Mouse (Mus musculus): ENCODE measurements around the gene Nin. TPM values are rescaled to one million over a fixed set of nuclear protein-coding genes. Genes with fewer than 3 reads are reported as not detected.

Gene Nin
- polyA plus RNA-seq, 1 experiment from 2014 or later = 14.8 TPM

DNA sequence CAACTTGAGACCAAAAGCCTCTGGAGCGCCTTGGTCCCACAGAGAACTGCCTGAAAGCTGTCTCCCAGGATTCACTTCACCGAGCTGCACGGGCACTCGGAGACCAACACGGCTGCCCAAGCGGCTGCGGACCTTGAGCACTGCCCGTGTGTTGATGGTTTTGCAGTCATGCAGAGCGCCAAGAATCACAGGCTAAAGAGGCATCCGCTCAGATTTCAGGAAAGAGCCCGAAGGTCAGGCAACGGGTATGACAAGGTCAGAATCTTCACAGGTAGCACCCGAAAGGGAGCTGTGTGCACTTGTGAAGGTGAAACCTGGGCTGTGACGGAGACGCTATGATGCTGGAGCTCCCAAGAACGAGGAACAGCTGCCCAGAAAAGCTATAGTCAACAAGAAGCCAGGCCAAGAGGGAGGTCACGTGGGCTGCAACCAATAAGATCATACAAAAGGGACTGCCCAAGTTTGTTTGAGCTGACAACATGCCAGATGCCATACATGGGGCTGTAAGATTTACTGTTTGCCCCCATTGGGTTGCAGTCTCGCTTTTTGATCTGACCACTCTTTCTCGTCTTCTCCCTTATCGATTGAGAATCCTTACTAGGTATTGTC, 21.2 kb upstream of the Nin start:
- whole genome bisulfite sequencing = 92% methylated on average over 20 of the region's 20 CpGs

DNA sequence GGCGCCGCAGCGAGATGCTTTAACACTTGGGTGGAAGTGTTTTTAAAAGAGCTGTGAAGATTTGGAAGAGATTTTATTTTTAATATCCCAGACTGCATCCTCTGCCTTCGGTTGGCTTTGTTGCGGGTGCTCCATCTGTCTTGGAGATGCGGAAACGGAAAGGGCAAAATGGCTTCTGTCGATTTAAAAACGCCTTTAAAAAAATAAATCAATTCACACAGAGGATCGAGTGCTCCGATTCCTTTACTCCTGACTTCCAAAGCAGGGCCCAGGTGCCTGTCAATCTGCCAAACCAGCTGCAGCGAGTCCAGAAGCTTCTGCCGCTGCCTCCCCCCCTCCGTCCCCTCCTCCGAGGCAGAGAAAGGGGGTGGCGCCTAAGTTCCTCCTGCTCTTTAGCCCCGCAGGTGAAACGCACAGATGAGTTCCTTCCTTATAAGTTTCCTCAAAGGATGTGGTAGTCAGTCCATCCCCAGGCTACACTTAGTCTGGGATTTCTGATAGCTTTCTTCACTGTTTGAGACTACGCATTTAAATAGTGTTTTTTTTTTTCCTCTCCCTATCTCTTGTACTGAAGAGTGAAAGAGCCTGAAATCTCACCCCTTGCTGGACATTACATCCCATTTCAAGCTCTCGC, 17.6 kb upstream of the Nin start:
- H3K9ac ChIP-seq (ENCODE audit: low read length) = peak overlapping the region; percentile 35; the same call in 1 of the 2 replicates
- peak; percentile 60 for DNase-seq (ENCODE audit: low spot score)
- WGBS = 46% methylated on average over 20 of the region's 20 CpGs
- H3K36me3 ChIP-seq (ENCODE audit: control insufficient read depth, insufficient read depth, low read length) = no peaks in the 10 kb centered on the region
- H3K4me1 ChIP-seq (ENCODE audit: control insufficient read depth, insufficient read depth, low read length) = no peaks in the 10 kb centered on the region
- peak overlapping the region; percentile 10; the same call in 1 of the 2 replicates for H3K4me3 ChIP-seq (ENCODE audit: low read depth, low read length)
- no peak for ATAC-seq
- no peaks in the 10 kb centered on the region for H3K27me3 ChIP-seq (replicated peaks; ENCODE audit: control insufficient read depth, insufficient read depth, low read length)
- H3K4me2 ChIP-seq (ENCODE audit: low read length) = peak overlapping the region; percentile 35
- peak overlapping the region; percentile 62 for H3K27ac ChIP-seq (ENCODE audit: low read depth, low read length)
- no peaks in the 10 kb centered on the region for H3K9me3 ChIP-seq (replicated peaks; ENCODE audit: control insufficient read depth, low read length)

More for the DNA sequence above, 21.2 kb upstream of the Nin start:
- Histone ChIP-seq H3K36me3 (ENCODE audit: control insufficient read depth, insufficient read depth, low read length) (no peaks in the 10 kb centered on the region), H3K9me3 (replicated peaks; ENCODE audit: control insufficient read depth, low read length) (no peaks in the 10 kb centered on the region), H3K27me3 (replicated peaks; ENCODE audit: control insufficient read depth, insufficient read depth, low read length) (no peaks in the 10 kb centered on the region), H3K4me3 (ENCODE audit: low read depth, low read length) (no peak overlapping the region), H3K27ac (ENCODE audit: low read depth, low read length) (no peak overlapping the region), H3K9ac (ENCODE audit: low read length) (no peak overlapping the region), H3K4me1 (ENCODE audit: control insufficient read depth, insufficient read depth, low read length) (no peaks in the 10 kb centered on the region), H3K4me2 (ENCODE audit: low read length) (no peak overlapping the region)
- ATAC-seq (no peak), DNase-seq (ENCODE audit: low spot score) (no peak)

DNA sequence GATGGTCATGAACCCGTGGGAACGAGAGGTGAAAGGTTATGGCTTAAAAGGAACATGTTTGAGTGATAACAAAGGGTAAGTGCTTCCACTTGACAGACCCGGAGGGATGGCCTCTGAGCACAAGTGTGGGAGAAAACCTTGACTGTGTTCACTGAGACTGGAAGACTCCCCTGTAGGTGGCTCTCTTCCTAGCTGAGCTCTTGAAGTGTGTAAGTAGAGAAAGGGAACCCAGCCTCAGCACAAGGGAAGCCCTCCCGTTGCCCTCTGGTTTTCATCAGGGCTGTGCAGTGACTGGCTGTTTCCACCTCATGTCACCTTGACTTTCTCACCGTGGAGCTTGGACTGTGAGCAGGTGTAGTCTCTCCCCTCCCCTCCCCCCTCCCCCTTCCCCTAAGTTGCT, 15.6 kb upstream of the Nin start:
- Histone ChIP-seq H3K4me3 (ENCODE audit: low read depth, low read length) (no peak overlapping the region), H3K27me3 (replicated peaks; ENCODE audit: control insufficient read depth, insufficient read depth, low read length) (no peaks in the 10 kb centered on the region), H3K4me1 (ENCODE audit: control insufficient read depth, insufficient read depth, low read length) (no peaks in the 10 kb centered on the region), H3K4me2 (ENCODE audit: low read length) (no peak overlapping the region), H3K9me3 (replicated peaks; ENCODE audit: control insufficient read depth, low read length) (no peaks in the 10 kb centered on the region), H3K27ac (ENCODE audit: low read depth, low read length) (no peak overlapping the region), H3K36me3 (ENCODE audit: control insufficient read depth, insufficient read depth, low read length) (no peaks in the 10 kb centered on the region), H3K9ac (ENCODE audit: low read length) (no peak overlapping the region)
- DNase-seq (ENCODE audit: low spot score) (no peak), ATAC-seq (no peak)
- 59% methylated on average over 5 of the region's 5 CpGs for WGBS

DNA sequence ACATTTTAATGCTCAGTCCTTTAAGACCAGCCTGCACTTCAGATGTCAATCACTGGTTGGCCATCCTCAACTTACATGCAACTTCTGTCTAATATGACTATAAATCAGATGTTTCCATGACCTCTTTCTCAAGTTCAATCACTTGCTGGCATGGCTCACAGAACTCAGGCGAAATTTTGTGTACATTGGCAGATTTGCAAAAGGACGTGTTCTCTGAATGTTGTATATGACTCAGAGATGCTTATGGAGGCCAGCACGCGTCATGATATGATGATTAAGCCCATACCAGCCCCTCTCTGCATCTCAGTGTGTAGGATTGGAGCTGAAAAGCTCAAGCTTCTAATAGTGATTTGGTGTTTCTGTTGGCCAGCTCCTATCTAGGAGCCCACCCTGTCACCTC, 13.1 kb upstream of the Nin start:
- ATAC-seq = no peak
- Histone ChIP-seq H3K27ac (ENCODE audit: low read depth, low read length) (no peak overlapping the region), H3K4me3 (ENCODE audit: low read depth, low read length) (no peak overlapping the region), H3K27me3 (replicated peaks; ENCODE audit: control insufficient read depth, insufficient read depth, low read length) (no peaks in the 10 kb centered on the region), H3K36me3 (ENCODE audit: control insufficient read depth, insufficient read depth, low read length) (no peaks in the 10 kb centered on the region), H3K9ac (ENCODE audit: low read length) (no peak overlapping the region), H3K9me3 (replicated peaks; ENCODE audit: control insufficient read depth, low read length) (no peaks in the 10 kb centered on the region), H3K4me1 (ENCODE audit: control insufficient read depth, insufficient read depth, low read length) (no peaks in the 10 kb centered on the region), H3K4me2 (ENCODE audit: low read length) (no peak overlapping the region)
- DNase-seq (ENCODE audit: low spot score) = no peak
- 92% methylated on average over 4 of the region's 4 CpGs for WGBS

DNA sequence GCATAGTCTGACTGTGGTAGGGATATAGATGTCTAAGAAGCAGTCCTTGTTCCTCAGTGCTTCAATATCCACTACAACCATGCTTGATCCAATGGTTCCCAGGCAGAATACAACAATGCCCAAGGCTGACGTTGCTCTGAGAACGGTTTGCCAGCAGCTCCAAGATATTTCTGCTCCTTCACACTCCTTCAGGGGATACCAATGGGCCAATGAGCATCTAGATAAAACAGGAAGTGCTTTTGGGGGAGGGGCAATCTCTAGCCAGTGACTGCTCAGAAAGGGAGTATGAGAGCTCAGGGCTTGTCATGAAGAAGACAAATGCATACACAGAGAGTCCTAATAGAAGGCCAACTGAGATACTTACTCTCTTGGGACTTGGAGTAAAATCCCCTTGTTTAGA, 6.0 kb upstream of the Nin start:
- no peak overlapping the region for H3K9ac ChIP-seq (ENCODE audit: low read length)
- H3K9me3 ChIP-seq (replicated peaks; ENCODE audit: control insufficient read depth, low read length) = no peaks in the 10 kb centered on the region
- no peak overlapping the region for H3K4me3 ChIP-seq (ENCODE audit: low read depth, low read length)
- H3K36me3 ChIP-seq (ENCODE audit: control insufficient read depth, insufficient read depth, low read length) = no peaks in the 10 kb centered on the region
- no peak overlapping the region for H3K4me2 ChIP-seq (ENCODE audit: low read length)
- no peaks in the 10 kb centered on the region for H3K4me1 ChIP-seq (ENCODE audit: control insufficient read depth, insufficient read depth, low read length)
- WGBS = 62% methylated on average over 2 of the region's 2 CpGs
- DNase-seq (ENCODE audit: low spot score) (no peak), ATAC-seq (no peak; the same call in 1 of the 2 replicates)
- H3K27me3 ChIP-seq (replicated peaks; ENCODE audit: control insufficient read depth, insufficient read depth, low read length) = no peaks in the 10 kb centered on the region
- H3K27ac ChIP-seq (ENCODE audit: low read depth, low read length) = peak overlapping the region; percentile 14; the same call in 1 of the 2 replicates

DNA sequence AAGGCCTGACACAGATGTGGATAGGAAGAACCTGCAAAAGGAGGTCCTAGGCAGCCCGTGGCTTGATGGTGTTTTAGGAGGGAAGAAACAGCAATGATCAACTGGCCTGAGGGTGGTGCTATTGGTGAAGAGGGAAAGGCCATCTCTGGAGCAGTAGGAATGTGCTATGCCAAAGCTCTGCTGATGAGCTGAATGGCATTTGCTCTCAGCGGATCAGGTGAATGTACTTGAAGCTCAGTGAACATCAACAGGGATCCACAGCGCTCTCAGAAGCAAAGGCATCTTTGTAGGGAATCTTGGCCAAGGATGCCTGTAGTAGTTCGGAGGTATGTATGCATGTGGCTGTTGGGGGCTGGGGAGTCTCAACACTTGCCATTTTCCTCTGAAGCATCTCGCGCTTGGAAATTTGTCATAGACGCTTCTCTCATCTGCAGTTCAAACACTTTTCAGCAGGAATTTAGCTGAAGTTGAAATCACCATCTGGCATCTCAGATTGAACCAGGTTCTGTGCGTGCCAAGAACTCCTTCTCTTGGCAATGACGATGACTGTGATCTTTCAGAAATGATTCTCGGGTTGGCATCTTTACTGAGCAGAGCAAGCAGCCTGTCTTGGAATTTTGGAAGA, 5.3 kb upstream of the Nin start:
- Histone ChIP-seq H3K9ac (ENCODE audit: low read length) (no peak overlapping the region), H3K27me3 (replicated peaks; ENCODE audit: control insufficient read depth, insufficient read depth, low read length) (no peaks in the 10 kb centered on the region), H3K36me3 (ENCODE audit: control insufficient read depth, insufficient read depth, low read length) (no peaks in the 10 kb centered on the region), H3K9me3 (replicated peaks; ENCODE audit: control insufficient read depth, low read length) (no peaks in the 10 kb centered on the region), H3K27ac (ENCODE audit: low read depth, low read length) (peak overlapping the region; percentile 35; the same call in 1 of the 2 replicates), H3K4me1 (ENCODE audit: control insufficient read depth, insufficient read depth, low read length) (no peaks in the 10 kb centered on the region), H3K4me2 (ENCODE audit: low read length) (no peak overlapping the region), H3K4me3 (ENCODE audit: low read depth, low read length) (no peak overlapping the region)
- peak; percentile 87; the same call in 1 of the 2 replicates for ATAC-seq
- WGBS = 71% methylated on average over 10 of the region's 10 CpGs
- DNase-seq (ENCODE audit: low spot score) = peak; percentile 87

DNA sequence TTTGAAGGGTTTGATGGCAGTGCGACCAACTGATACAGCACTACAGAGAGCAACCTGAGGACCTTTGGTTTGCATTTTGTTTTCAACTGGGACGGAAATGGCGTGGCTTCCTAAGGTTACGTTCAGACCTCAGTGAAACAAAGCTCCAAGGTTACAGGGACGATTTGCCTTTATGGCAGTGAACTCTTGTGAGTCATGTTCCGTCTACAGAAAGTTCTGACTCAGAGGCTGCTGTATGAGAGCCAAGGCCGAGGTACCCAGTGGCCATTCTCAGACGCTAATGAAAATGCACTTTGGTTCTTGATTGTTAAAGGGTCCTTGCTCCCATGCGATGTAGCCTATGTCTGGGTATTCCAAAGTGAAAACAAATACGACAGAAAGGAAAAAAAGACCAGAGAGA, 3.6 kb upstream of the Nin start:
- H3K9me3 ChIP-seq (replicated peaks; ENCODE audit: control insufficient read depth, low read length) = no peaks in the 10 kb centered on the region
- DNase-seq (ENCODE audit: low spot score) = no peak
- no peaks in the 10 kb centered on the region for H3K36me3 ChIP-seq (ENCODE audit: control insufficient read depth, insufficient read depth, low read length)
- no peaks in the 10 kb centered on the region for H3K4me1 ChIP-seq (ENCODE audit: control insufficient read depth, insufficient read depth, low read length)
- H3K27me3 ChIP-seq (replicated peaks; ENCODE audit: control insufficient read depth, insufficient read depth, low read length) = 0 out of 2 replicates have a peak, but pooled peaks cover 8% of the 10 kb centered on the region
- no peak overlapping the region for H3K9ac ChIP-seq (ENCODE audit: low read length)
- no peak overlapping the region for H3K27ac ChIP-seq (ENCODE audit: low read depth, low read length)
- 86% methylated on average over 10 of the region's 10 CpGs for WGBS
- H3K4me2 ChIP-seq (ENCODE audit: low read length) = no peak overlapping the region
- no peak for ATAC-seq
- no peak overlapping the region for H3K4me3 ChIP-seq (ENCODE audit: low read depth, low read length)

DNA sequence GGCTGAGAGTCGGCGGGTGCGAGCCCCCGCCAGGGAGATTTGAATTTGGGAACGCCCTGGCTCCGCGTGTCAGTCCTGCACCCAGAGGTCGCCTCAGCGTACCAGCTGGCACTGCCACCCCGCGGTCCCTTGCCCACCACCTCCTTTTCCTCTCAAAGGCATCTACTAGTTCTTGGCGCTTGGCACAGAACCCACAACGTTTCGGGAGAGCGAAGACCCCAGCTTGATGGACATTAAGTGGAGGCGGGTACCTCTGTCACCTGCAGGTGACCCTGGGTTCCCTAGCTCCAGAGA, 1.5 kb downstream of the Nin start:
- ATAC-seq = no peak
- 1% methylated on average over 12 of the region's 16 CpGs for WGBS
- peaks cover 28% of the 10 kb centered on the region for H3K4me1 ChIP-seq (ENCODE audit: control insufficient read depth, insufficient read depth, low read length)

More for the DNA sequence above, 1.5 kb downstream of the Nin start:
- Histone ChIP-seq H3K9ac (ENCODE audit: low read length) (peak overlapping the region; percentile 86), H3K36me3 (ENCODE audit: control insufficient read depth, insufficient read depth, low read length) (no peaks in the 10 kb centered on the region), H3K4me3 (ENCODE audit: low read depth, low read length) (peak overlapping the region; percentile 67), H3K4me2 (ENCODE audit: low read length) (peak overlapping the region; percentile 89), H3K27me3 (replicated peaks; ENCODE audit: control insufficient read depth, insufficient read depth, low read length) (0 out of 2 replicates have a peak, but pooled peaks cover 9% of the 10 kb centered on the region), H3K27ac (ENCODE audit: low read depth, low read length) (peak overlapping the region; percentile 88), H3K9me3 (replicated peaks; ENCODE audit: control insufficient read depth, low read length) (no peaks in the 10 kb centered on the region)
- DNase-seq (ENCODE audit: low spot score) = no peak

Measured in forebrain, embryonic 14.5 days (tissue).